Mouse (Mus musculus) hindbrain, embryonic 12.5 days (tissue): ENCODE data around the gene Tmem234. TPM values are rescaled to one million over a fixed set of nuclear protein-coding genes. Genes with fewer than 3 reads are reported as not detected.
A peak's percentile ranks its signal among the peaks of the same experiment; 100 is the strongest.

ENCODE experiments used
- ATAC-seq: fragments of 200-750 bp; cut with Nextera tagmentation; 2 replicates; pipeline ENCODE4 v1.8.0; 2017; ENCODE audit warnings: moderate TSS enrichment; ENCODE audit not compliant: low FRiP score
- H3K27ac ChIP-seq: fragments of 300-500 bp; sonication (generic); 2 replicates; pipeline ENCODE4 v1.5.1; 2016; ENCODE audit warnings: mild to moderate bottlenecking
- H3K27me3 ChIP-seq: fragments of 300-500 bp; sonication (generic); 2 replicates; pipeline ENCODE4 v1.6.1; 2016; ENCODE audit warnings: mild to moderate bottlenecking
- H3K36me3 ChIP-seq: fragments of 300-500 bp; sonication (generic); 2 replicates; pipeline ENCODE4 v1.6.1; 2016; ENCODE audit warnings: mild to moderate bottlenecking
- H3K4me1 ChIP-seq: fragments of 300-500 bp; sonication (generic); 2 replicates; pipeline ENCODE4 v1.6.1; 2016
- H3K4me2 ChIP-seq: fragments of 300-500 bp; sonication (generic); replicated peaks from 2 replicates; pipeline ENCODE4 v1.6.1; 2016; ENCODE audit warnings: mild to moderate bottlenecking
- H3K4me3 ChIP-seq: fragments of 300-500 bp; sonication (generic); 2 replicates; pipeline ENCODE4 v1.5.1; 2016; ENCODE audit warnings: mild to moderate bottlenecking
- H3K9ac ChIP-seq: fragments of 300-500 bp; sonication (generic); 2 replicates; pipeline ENCODE4 v1.6.1; 2016; ENCODE audit warnings: mild to moderate bottlenecking, moderate library complexity
- H3K9me3 ChIP-seq: fragments of 300-500 bp; sonication (generic); replicated peaks from 2 replicates; pipeline ENCODE4 v1.6.1; 2016; ENCODE audit warnings: mild to moderate bottlenecking
- WGBS: fragments of 180-500 bp; shearing (Covaris S2); methylation state at CpG from one replicate; pipeline ENCODE4 v1.1.7; 2016; 5-methylcytosine and 5-hydroxymethylcytosine counted together
- polyA plus RNA-seq: library from polyadenylated mRNA; unstranded; fragments of >200 nt; fragmentation: Nextera tagmentation; extraction: Ambion mirVana; gene quantifications from 2 replicates; pipeline ENCODE4 v1.2.1, GENCODE M21; 2016

Gene Tmem234
- polyA plus RNA-seq, 1 experiment from 2014 or later = 174 TPM

GRCm38 (mm10) chr4:129570028-129570427, 30.4 kb upstream of the Tmem234 start:
- no peak for ATAC-seq
- 90% methylated on average over 6 of the region's 6 CpGs for WGBS
- H3K27ac ChIP-seq = no peak overlapping the region
- H3K4me2 ChIP-seq = no peak overlapping the region
- H3K27me3 ChIP-seq = no peaks in the 10 kb centered on the region
- no peaks in the 10 kb centered on the region for H3K36me3 ChIP-seq
- no peak overlapping the region for H3K9ac ChIP-seq
- no peak overlapping the region for H3K4me3 ChIP-seq
- H3K4me1 ChIP-seq = 0 out of 2 replicates have a peak, but pooled peaks cover under 1% of the 10 kb centered on the region
- no peaks in the 10 kb centered on the region for H3K9me3 ChIP-seq

- H3K27me3 ChIP-seq = no peaks in the 10 kb centered on the region
- WGBS = 77% methylated on average over 8 of the region's 8 CpGs
- H3K27ac ChIP-seq = no peak overlapping the region
- no peaks in the 10 kb centered on the region for H3K9me3 ChIP-seq
- no peaks in the 10 kb centered on the region for H3K36me3 ChIP-seq
- H3K4me2 ChIP-seq = no peak overlapping the region
- H3K4me1 ChIP-seq = 0 out of 2 replicates have a peak, but pooled peaks cover 4% of the 10 kb centered on the region
- H3K4me3 ChIP-seq = no peak overlapping the region
- no peak for ATAC-seq
- no peak overlapping the region for H3K9ac ChIP-seq
Observed at GRCm38 (mm10) chr4:129571551-129572084, 28.9 kb upstream of the Tmem234 start.

- Histone ChIP-seq H3K9me3 (no peaks in the 10 kb centered on the region), H3K4me2 (no peak overlapping the region), H3K9ac (no peak overlapping the region), H3K27ac (no peak overlapping the region), H3K36me3 (no peaks in the 10 kb centered on the region), H3K27me3 (no peaks in the 10 kb centered on the region), H3K4me1 (peaks cover 8% of the 10 kb centered on the region; the same call in 1 of the 2 replicates), H3K4me3 (no peak overlapping the region)
- WGBS = 86% methylated on average over 13 of the region's 13 CpGs
- ATAC-seq = no peak
Observed at GRCm38 (mm10) chr4:129572236-129573092, 28.0 kb upstream of the Tmem234 start.

- Histone ChIP-seq H3K4me2 (no peak overlapping the region), H3K4me3 (no peak overlapping the region), H3K27me3 (no peaks in the 10 kb centered on the region), H3K27ac (no peak overlapping the region), H3K9me3 (no peaks in the 10 kb centered on the region), H3K9ac (no peak overlapping the region), H3K4me1 (peaks cover 8% of the 10 kb centered on the region; the same call in 1 of the 2 replicates), H3K36me3 (no peaks in the 10 kb centered on the region)
- 98% methylated on average over 4 of the region's 4 CpGs for WGBS
- no peak for ATAC-seq
Observed at GRCm38 (mm10) chr4:129573093-129573370, 27.4 kb upstream of the Tmem234 start.

GRCm38 (mm10) chr4:129573430-129573829, 27.0 kb upstream of the Tmem234 start, which contains the start of gene Lck:
Gene Lck (minus strand): TSS chr4:129573641.
- WGBS = 93% methylated on average over 8 of the region's 8 CpGs
- ATAC-seq = no peak
- Histone ChIP-seq H3K9ac (no peak within 1 kb of the TSS), H3K36me3 (no peaks in the 10 kb centered on the region), H3K9me3 (no peaks in the 10 kb centered on the region), H3K27me3 (no peaks in the 10 kb centered on the region; the same call in 1 of the 2 replicates), H3K4me2 (no peak within 1 kb of the TSS), H3K4me3 (no peak within 1 kb of the TSS), H3K27ac (no peak within 1 kb of the TSS), H3K4me1 (peaks cover 8% of the 10 kb centered on the region; the same call in 1 of the 2 replicates)

GRCm38 (mm10) chr4:129575171-129575844, 25.2 kb upstream of the Tmem234 start:
- H3K27me3 ChIP-seq = no peaks in the 10 kb centered on the region; the same call in 1 of the 2 replicates
- H3K4me2 ChIP-seq = no peak overlapping the region
- no peaks in the 10 kb centered on the region for H3K36me3 ChIP-seq
- WGBS = 52% methylated on average over 7 of the region's 8 CpGs
- H3K9me3 ChIP-seq = no peaks in the 10 kb centered on the region
- no peak overlapping the region for H3K4me3 ChIP-seq
- no peak overlapping the region for H3K27ac ChIP-seq
- peaks cover 8% of the 10 kb centered on the region; the same call in 1 of the 2 replicates for H3K4me1 ChIP-seq
- H3K9ac ChIP-seq = no peak overlapping the region
- no peak for ATAC-seq

GRCm38 (mm10) chr4:129576863-129577491, 23.5 kb upstream of the Tmem234 start:
- ATAC-seq = peak; percentile 26; the same call in 1 of the 2 replicates
- no peak overlapping the region for H3K9ac ChIP-seq
- 35% methylated on average over 21 of the region's 21 CpGs for WGBS
- 0 out of 2 replicates have a peak overlapping the region, but pooled peaks have one; percentile 11 for H3K4me2 ChIP-seq
- H3K4me1 ChIP-seq = peaks cover 8% of the 10 kb centered on the region; the same call in 1 of the 2 replicates
- H3K4me3 ChIP-seq = no peak overlapping the region
- H3K36me3 ChIP-seq = no peaks in the 10 kb centered on the region
- H3K9me3 ChIP-seq = no peaks in the 10 kb centered on the region
- no peaks in the 10 kb centered on the region; the same call in 1 of the 2 replicates for H3K27me3 ChIP-seq
- H3K27ac ChIP-seq = no peak overlapping the region

- no peak overlapping the region for H3K27ac ChIP-seq
- H3K4me3 ChIP-seq = no peak overlapping the region
- no peak overlapping the region for H3K9ac ChIP-seq
- 86% methylated on average over 7 of the region's 7 CpGs for WGBS
- no peaks in the 10 kb centered on the region for H3K36me3 ChIP-seq
- ATAC-seq = no peak
- peaks cover 8% of the 10 kb centered on the region; the same call in 1 of the 2 replicates for H3K4me1 ChIP-seq
- H3K27me3 ChIP-seq = no peaks in the 10 kb centered on the region; the same call in 1 of the 2 replicates
- H3K4me2 ChIP-seq = no peak overlapping the region
- H3K9me3 ChIP-seq = no peaks in the 10 kb centered on the region
Observed at GRCm38 (mm10) chr4:129577688-129578087, 22.8 kb upstream of the Tmem234 start.

- no peak within 1 kb of the TSS for H3K9ac ChIP-seq
Observed at GRCm38 (mm10) chr4:129578466-129578865, 22.0 kb upstream of the Tmem234 start, which contains the start of gene Fam167b. Gene Fam167b (minus strand): TSS chr4:129578549.

GRCm38 (mm10) chr4:129580347-129580746, 20.1 kb upstream of the Tmem234 start:
- WGBS = 71% methylated on average over 7 of the region's 7 CpGs
- Histone ChIP-seq H3K9me3 (no peaks in the 10 kb centered on the region), H3K4me1 (peaks cover 12% of the 10 kb centered on the region)

More at GRCm38 (mm10) chr4:129578466-129578865, 22.0 kb upstream of the Tmem234 start, which contains the start of gene Fam167b:
- 86% methylated on average over 5 of the region's 5 CpGs for WGBS
- Histone ChIP-seq H3K9me3 (no peaks in the 10 kb centered on the region), H3K36me3 (no peaks in the 10 kb centered on the region), H3K4me1 (peaks cover 8% of the 10 kb centered on the region; the same call in 1 of the 2 replicates), H3K4me2 (no peak within 1 kb of the TSS), H3K27me3 (no peaks in the 10 kb centered on the region; the same call in 1 of the 2 replicates), H3K27ac (no peak within 1 kb of the TSS), H3K4me3 (no peak within 1 kb of the TSS)
- no peak for ATAC-seq

GRCm38 (mm10) chr4:129582251-129582650, 18.2 kb upstream of the Tmem234 start:
- Histone ChIP-seq H3K27me3 (no peaks in the 10 kb centered on the region; the same call in 1 of the 2 replicates), H3K4me3 (no peak overlapping the region), H3K4me1 (peaks cover 7% of the 10 kb centered on the region; the same call in 1 of the 2 replicates), H3K27ac (no peak overlapping the region), H3K9me3 (no peaks in the 10 kb centered on the region), H3K36me3 (no peaks in the 10 kb centered on the region), H3K9ac (no peak overlapping the region), H3K4me2 (no peak overlapping the region)
- WGBS = 83% methylated on average over 1 of the region's 1 CpGs
- no peak for ATAC-seq

More at GRCm38 (mm10) chr4:129580347-129580746, 20.1 kb upstream of the Tmem234 start:
- no peak overlapping the region for H3K9ac ChIP-seq
- no peak overlapping the region for H3K4me3 ChIP-seq
- no peaks in the 10 kb centered on the region; the same call in 1 of the 2 replicates for H3K27me3 ChIP-seq
- no peaks in the 10 kb centered on the region for H3K36me3 ChIP-seq
- ATAC-seq = no peak
- no peak overlapping the region for H3K27ac ChIP-seq
- H3K4me2 ChIP-seq = no peak overlapping the region
